Mouse (Mus musculus) liver, adult 2 months (tissue): ENCODE measurements around the gene Ywhaq. TPM values are rescaled to one million over a fixed set of nuclear protein-coding genes. Genes with fewer than 3 reads are reported as not detected.
A peak's percentile ranks its signal among the peaks of the same experiment; 100 is the strongest.

Source experiments
- DNase-seq: peaks from one replicate; pipeline ENCODE4 v3.0.0-alpha.2; 2011; ENCODE audit warnings: low read depth, low spot score; ENCODE audit errors: extremely low read depth
- H3K27ac ChIP-seq: fragments of 200-500 bp; replicated peaks from 2 replicates; pipeline ENCODE4 v1.5.1; 2012; ENCODE audit warnings: low read depth, mild to moderate bottlenecking, control low read depth, inconsistent platforms, low read length; ENCODE audit not compliant: insufficient read depth
- H3K27me3 ChIP-seq: fragments of 200-500 bp; 2 replicates; pipeline ENCODE4 v1.6.1; 2012; ENCODE audit warnings: mild to moderate bottlenecking, moderate library complexity, low read length, inconsistent platforms; ENCODE audit not compliant: control insufficient read depth, insufficient read depth
- H3K36me3 ChIP-seq: fragments of 200-500 bp; 2 replicates; pipeline ENCODE4 v1.6.1; 2012; ENCODE audit warnings: low read length, inconsistent platforms; ENCODE audit not compliant: control insufficient read depth, insufficient read depth
- H3K4me1 ChIP-seq: fragments of 200-500 bp; 2 replicates; pipeline ENCODE4 v1.6.1; 2011; ENCODE audit warnings: low read length; ENCODE audit not compliant: control insufficient read depth, insufficient read depth
- H3K4me3 ChIP-seq: fragments of 200-500 bp; 2 replicates; pipeline ENCODE4 v1.5.1; 2011; ENCODE audit warnings: low read depth, mild to moderate bottlenecking, control low read depth, low read length, moderate library complexity; ENCODE audit not compliant: insufficient read depth
- H3K79me2 ChIP-seq: fragments of 200-500 bp; 2 replicates; pipeline ENCODE4 v1.6.1; 2012; ENCODE audit warnings: inconsistent platforms, mild to moderate bottlenecking, low read length, moderate library complexity; ENCODE audit not compliant: control insufficient read depth, insufficient read depth
- H3K9ac ChIP-seq: fragments of 200-500 bp; 2 replicates; pipeline ENCODE4 v1.6.1; 2012; ENCODE audit warnings: low read depth, mild to moderate bottlenecking, control low read depth, inconsistent platforms, low read length
- CTCF ChIP-seq: fragments of 200-500 bp; IDR thresholded peaks from 2 replicates; pipeline ENCODE4 v1.5.1; 2011; ENCODE audit warnings: low read depth, low read length, control low read depth
- POLR2A ChIP-seq: fragments of 200-500 bp; IDR thresholded peaks from 2 replicates; pipeline ENCODE4 v1.6.1; 2011; ENCODE audit warnings: low read length, control low read depth; ENCODE audit not compliant: insufficient read depth; ENCODE audit errors: extremely low read depth
- WGBS: fragments of 180-500 bp; shearing (Covaris S2); methylation state at CpG from one replicate; pipeline ENCODE4 v1.1.7; 2018; 5-methylcytosine and 5-hydroxymethylcytosine counted together
- polyA plus RNA-seq: library from polyadenylated mRNA; depleted of rRNA; stranded (reverse); fragments of >200 nt; gene quantifications from 2 replicates; pipeline ENCODE4 v1.2.3, GENCODE M21; 2012
- total RNA-seq: library from RNA; depleted of rRNA; stranded (reverse); fragments of >200 nt; gene quantifications from 2 replicates; pipeline ENCODE4 v1.2.3, GENCODE M21; 2014

Ywhaq gene
- total and polyA plus RNA-seq, 2 experiments, result 25.7 to 78.0 TPM

- no peak for DNase-seq
- Histone ChIP-seq H3K9ac (no peak overlapping the region), H3K4me1 (no peaks in the 10 kb centered on the region), H3K27ac (no peak overlapping the region), H3K27me3 (no peaks in the 10 kb centered on the region), H3K4me3 (no peak overlapping the region), H3K79me2 (no peaks in the 10 kb centered on the region), H3K36me3 (no peaks in the 10 kb centered on the region)
- no peak for TF ChIP-seq POLR2A
- TF ChIP-seq CTCF, result no peak
- 98% methylated on average over 2 of the region's 2 CpGs for WGBS
Observed at GRCm38 (mm10) chr12:21451351-21451750, 33.9 kb upstream of the Ywhaq start.

GRCm38 (mm10) chr12:21443783-21444182 lies 26.3 kb upstream of the Ywhaq start:
- H3K79me2 ChIP-seq, result no peaks in the 10 kb centered on the region
- DNase-seq, result no peak
- 99% methylated on average over 3 of the region's 3 CpGs for WGBS
- no peak for TF ChIP-seq CTCF
- no peak for TF ChIP-seq POLR2A
- H3K27ac ChIP-seq, result no peak overlapping the region
- H3K27me3 ChIP-seq, result no peaks in the 10 kb centered on the region
- no peaks in the 10 kb centered on the region for H3K36me3 ChIP-seq
- H3K9ac ChIP-seq, result no peak overlapping the region
- H3K4me1 ChIP-seq, result no peaks in the 10 kb centered on the region
- H3K4me3 ChIP-seq, result no peak overlapping the region

DNA sequence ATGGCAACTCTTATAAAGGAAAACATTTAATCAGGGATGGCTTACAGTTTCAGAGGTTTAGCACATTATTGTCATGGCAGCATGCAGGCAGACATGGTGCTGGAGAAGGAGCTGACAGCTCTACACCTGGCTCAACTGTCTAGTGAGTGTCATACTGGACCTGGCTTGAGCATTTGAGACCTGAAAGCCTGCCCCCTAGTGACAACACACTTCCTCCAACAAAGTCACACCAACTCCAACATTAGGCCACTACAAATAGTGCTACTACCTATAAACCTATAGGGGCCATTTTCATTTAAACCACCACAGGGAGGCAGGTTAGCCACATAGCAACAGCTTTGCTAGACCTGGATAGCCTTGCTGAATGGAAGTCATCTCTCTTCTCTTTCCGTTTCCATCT lies 24.4 kb upstream of the Ywhaq start:
- Histone ChIP-seq H3K4me3 (no peak overlapping the region), H3K9ac (no peak overlapping the region), H3K27me3 (no peaks in the 10 kb centered on the region), H3K36me3 (no peaks in the 10 kb centered on the region), H3K79me2 (no peaks in the 10 kb centered on the region), H3K4me1 (no peaks in the 10 kb centered on the region), H3K27ac (no peak overlapping the region)
- DNase-seq, result peak; percentile 56
- TF ChIP-seq POLR2A, result no peak
- TF ChIP-seq CTCF, result peak; percentile 45
- WGBS, result 93% methylated on average over 1 of the region's 1 CpGs

DNA sequence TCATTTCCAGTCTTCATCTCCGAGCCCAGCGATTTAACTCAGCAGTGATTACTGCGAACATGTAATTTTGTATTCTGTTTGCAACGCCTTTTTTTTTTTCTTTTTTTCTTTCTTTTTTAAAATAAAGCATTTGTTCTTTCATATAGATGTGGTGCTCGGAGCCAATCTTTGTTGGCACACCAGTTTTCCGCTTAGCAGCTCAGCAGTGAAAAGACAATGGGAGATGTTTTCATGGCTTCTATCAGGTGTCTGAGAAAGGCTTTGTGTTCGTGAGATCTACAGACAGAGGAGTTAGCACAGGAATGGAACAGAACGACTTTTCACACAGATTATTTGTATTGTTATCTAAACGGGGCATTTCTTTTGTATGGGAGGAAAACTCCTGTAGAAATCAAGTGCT lies 22.0 kb upstream of the Ywhaq start:
- WGBS, result 70% methylated on average over 9 of the region's 9 CpGs
- Histone ChIP-seq H3K4me3 (no peak overlapping the region), H3K4me1 (no peaks in the 10 kb centered on the region), H3K27ac (no peak overlapping the region), H3K27me3 (no peaks in the 10 kb centered on the region), H3K9ac (no peak overlapping the region), H3K79me2 (no peaks in the 10 kb centered on the region), H3K36me3 (no peaks in the 10 kb centered on the region)
- no peak for DNase-seq
- TF ChIP-seq CTCF (no peak), POLR2A (no peak)

GRCm38 (mm10) chr12:21438750-21439394 lies 21.4 kb upstream of the Ywhaq start:
- 61% methylated on average over 4 of the region's 4 CpGs for WGBS
- TF ChIP-seq CTCF (no peak), POLR2A (no peak)
- Histone ChIP-seq H3K27me3 (no peaks in the 10 kb centered on the region), H3K27ac (no peak overlapping the region), H3K36me3 (no peaks in the 10 kb centered on the region), H3K4me3 (no peak overlapping the region), H3K4me1 (no peaks in the 10 kb centered on the region), H3K9ac (no peak overlapping the region), H3K79me2 (no peaks in the 10 kb centered on the region)
- no peak for DNase-seq

- 79% methylated on average over 3 of the region's 3 CpGs for WGBS
- H3K27me3 ChIP-seq, result no peaks in the 10 kb centered on the region
- DNase-seq, result no peak
- no peaks in the 10 kb centered on the region for H3K36me3 ChIP-seq
- no peaks in the 10 kb centered on the region for H3K79me2 ChIP-seq
- H3K4me3 ChIP-seq, result no peak overlapping the region
- H3K9ac ChIP-seq, result no peak overlapping the region
- no peak overlapping the region for H3K27ac ChIP-seq
- H3K4me1 ChIP-seq, result no peaks in the 10 kb centered on the region
- TF ChIP-seq POLR2A (no peak), CTCF (no peak)
Observed at GRCm38 (mm10) chr12:21438294-21438693, 20.9 kb upstream of the Ywhaq start.
